Mouse (Mus musculus): ENCODE measurements around the gene Gm20696.

Gene Gm20696

GRCm38 (mm10) chr6:99263061-99263885 lies 403.3 kb downstream of the Gm20696 start:
- no peak for DNase-seq (ENCODE audit: low read depth, low spot score)

GRCm38 (mm10) chr6:99261737-99262130 lies 404.9 kb downstream of the Gm20696 start:
- DNase-seq (ENCODE audit: low read depth, low spot score), result no peak

- no peak for DNase-seq (ENCODE audit: low read depth, low spot score)
These were observed 405.5 kb downstream of the Gm20696 start for GRCm38 (mm10) chr6:99260941-99261736.

- no peak for DNase-seq (ENCODE audit: low read depth, low spot score)
These were observed 408.3 kb downstream of the Gm20696 start for GRCm38 (mm10) chr6:99258346-99258745.

GRCm38 (mm10) chr6:99257676-99258075 lies 408.9 kb downstream of the Gm20696 start:
- no peak for DNase-seq (ENCODE audit: low read depth, low spot score)

- no peak for DNase-seq (ENCODE audit: low read depth, low spot score)
These were observed 413.3 kb downstream of the Gm20696 start for GRCm38 (mm10) chr6:99253331-99253730.

- DNase-seq (ENCODE audit: low read depth, low spot score), result no peak
These were observed 413.8 kb downstream of the Gm20696 start for GRCm38 (mm10) chr6:99252816-99253215.

GRCm38 (mm10) chr6:99251924-99252323 lies 414.7 kb downstream of the Gm20696 start:
- no peak for DNase-seq (ENCODE audit: low read depth, low spot score)

- no peak for DNase-seq (ENCODE audit: low read depth, low spot score)
These were observed 415.4 kb downstream of the Gm20696 start for GRCm38 (mm10) chr6:99251222-99251621.

- DNase-seq (ENCODE audit: low read depth, low spot score), result no peak
These were observed 417.0 kb downstream of the Gm20696 start for GRCm38 (mm10) chr6:99249496-99250030.

- DNase-seq (ENCODE audit: low read depth, low spot score), result no peak
These were observed 418.2 kb downstream of the Gm20696 start for GRCm38 (mm10) chr6:99248396-99248795.

- no peak for DNase-seq (ENCODE audit: low read depth, low spot score)
These were observed 424.8 kb downstream of the Gm20696 start for GRCm38 (mm10) chr6:99241625-99242395.

GRCm38 (mm10) chr6:99240764-99241163 lies 425.8 kb downstream of the Gm20696 start:
- no peak for DNase-seq (ENCODE audit: low read depth, low spot score)

- no peak for DNase-seq (ENCODE audit: low read depth, low spot score)
These were observed 431.0 kb downstream of the Gm20696 start for GRCm38 (mm10) chr6:99235588-99235987.

GRCm38 (mm10) chr6:99233411-99233810 lies 433.2 kb downstream of the Gm20696 start:
- DNase-seq (ENCODE audit: low read depth, low spot score), result peak; percentile 16

GRCm38 (mm10) chr6:99228336-99228870 lies 438.2 kb downstream of the Gm20696 start:
- DNase-seq (ENCODE audit: low read depth, low spot score), result no peak

GRCm38 (mm10) chr6:99221147-99221546 lies 445.4 kb downstream of the Gm20696 start:
- no peak for DNase-seq (ENCODE audit: low read depth, low spot score)

GRCm38 (mm10) chr6:99220472-99220871 lies 446.1 kb downstream of the Gm20696 start:
- no peak for DNase-seq (ENCODE audit: low read depth, low spot score)

GRCm38 (mm10) chr6:99217846-99218245 lies 448.8 kb downstream of the Gm20696 start:
- DNase-seq (ENCODE audit: low read depth, low spot score), result no peak

GRCm38 (mm10) chr6:99217155-99217554 lies 449.4 kb downstream of the Gm20696 start:
- no peak for DNase-seq (ENCODE audit: low read depth, low spot score)

GRCm38 (mm10) chr6:99212461-99212860 lies 454.1 kb downstream of the Gm20696 start:
- DNase-seq (ENCODE audit: low read depth, low spot score), result no peak
